32 mouse cellular contexts compared by ENCODE assay signal in genomic region chr3:121116067-121116466, GRCm38 (mm10). TPM values are rescaled to one million over a fixed set of nuclear protein-coding genes. Genes with fewer than 3 reads are reported as not detected.
DNase-seq lines count a peak whose midpoint lies in the region; ATAC-seq lines count a peak whose summit lies in the region.
"Had no signal": no experiment of that assay in that cellular context is flagged by ENCODE, and none has a peak within 500 bp of the region (broad histone marks: within the 10 kb centered on the region; RNA-seq: fewer than 3 reads in every experiment).

No protein-coding gene starts in this region.

- H3K36me3 ChIP-seq in forebrain, embryonic 12.5 days (replicated peaks), result no peaks in the 10 kb centered on the region
- H3K36me3 ChIP-seq in forebrain, embryonic 14.5 days (ENCODE audit: control insufficient read depth, insufficient read depth, low read length), result no peaks in the 10 kb centered on the region
- H3K36me3 ChIP-seq in kidney, embryonic 14.5 days (ENCODE audit: control insufficient read depth, insufficient read depth, low read length), result no peaks in the 10 kb centered on the region
- no peaks in the 10 kb centered on the region for H3K36me3 ChIP-seq in neural tube, embryonic 13.5 days
- no peaks in the 10 kb centered on the region for H3K36me3 ChIP-seq in neural tube, embryonic 15.5 days
- H3K36me3 ChIP-seq: embryonic facial prominence, embryonic 10.5 days; embryonic facial prominence, embryonic 15.5 days; forebrain, embryonic 15.5 days; limb, embryonic 10.5 days; limb, embryonic 15.5 days; liver, embryonic 13.5 days; stomach, embryonic 15.5 days had no signal

- no peaks in the 10 kb centered on the region for H3K27me3 ChIP-seq in forebrain, embryonic 12.5 days
- H3K27me3 ChIP-seq in forebrain, embryonic 14.5 days (replicated peaks; ENCODE audit: control insufficient read depth, insufficient read depth, low read length), result no peaks in the 10 kb centered on the region
- no peaks in the 10 kb centered on the region for H3K27me3 ChIP-seq in kidney, embryonic 14.5 days (ENCODE audit: control insufficient read depth, insufficient read depth, low read length)
- H3K27me3 ChIP-seq in neural tube, embryonic 13.5 days, result no peaks in the 10 kb centered on the region
- H3K27me3 ChIP-seq in neural tube, embryonic 15.5 days (replicated peaks), result no peaks in the 10 kb centered on the region
- H3K27me3 ChIP-seq: CH12.LX; embryonic facial prominence, embryonic 15.5 days; forebrain, embryonic 15.5 days; limb, embryonic 15.5 days; liver, embryonic 13.5 days; stomach, embryonic 15.5 days had no signal

- no peak overlapping the region for H3K4me3 ChIP-seq in forebrain, embryonic 12.5 days (replicated peaks)
- no peak overlapping the region for H3K4me3 ChIP-seq in forebrain, embryonic 14.5 days (ENCODE audit: low read depth, low read length)
- H3K4me3 ChIP-seq in kidney, embryonic 14.5 days (ENCODE audit: low read length), result no peak overlapping the region
- no peak overlapping the region for H3K4me3 ChIP-seq in neural tube, embryonic 13.5 days
- H3K4me3 ChIP-seq in neural tube, embryonic 15.5 days (replicated peaks), result no peak overlapping the region
- H3K4me3 ChIP-seq: embryonic facial prominence, embryonic 10.5 days; embryonic facial prominence, embryonic 15.5 days; forebrain, embryonic 15.5 days; gastrocnemius, adult 2 months; limb, embryonic 10.5 days; limb, embryonic 15.5 days; liver, embryonic 13.5 days; myocyte; stomach, embryonic 15.5 days had no signal

- no peak overlapping the region for H3K9ac ChIP-seq in forebrain, embryonic 12.5 days
- H3K9ac ChIP-seq in forebrain, embryonic 14.5 days (ENCODE audit: low read length), result no peak overlapping the region
- no peak overlapping the region for H3K9ac ChIP-seq in kidney, embryonic 14.5 days (ENCODE audit: low read depth, low read length)
- H3K9ac ChIP-seq in neural tube, embryonic 13.5 days, result no peak overlapping the region
- H3K9ac ChIP-seq in neural tube, embryonic 15.5 days (replicated peaks), result no peak overlapping the region
- H3K9ac ChIP-seq: embryonic facial prominence, embryonic 15.5 days; forebrain, embryonic 15.5 days; limb, embryonic 15.5 days; liver, embryonic 13.5 days; stomach, embryonic 15.5 days had no signal

- no peak overlapping the region for H3K4me2 ChIP-seq in forebrain, embryonic 12.5 days
- H3K4me2 ChIP-seq in forebrain, embryonic 14.5 days (ENCODE audit: low read length), result no peak overlapping the region
- H3K4me2 ChIP-seq in kidney, embryonic 14.5 days (replicated peaks; ENCODE audit: low read depth, low read length), result no peak overlapping the region
- H3K4me2 ChIP-seq in neural tube, embryonic 13.5 days, result no peak overlapping the region
- H3K4me2 ChIP-seq in neural tube, embryonic 15.5 days, result no peak overlapping the region
- H3K4me2 ChIP-seq: embryonic facial prominence, embryonic 15.5 days; forebrain, embryonic 15.5 days; heart, embryonic 11.5 days; limb, embryonic 15.5 days; liver, embryonic 13.5 days; stomach, embryonic 15.5 days had no signal

- DNase-seq in forebrain, embryonic 14.5 days (ENCODE audit: low spot score), result no peak
- no peak for DNase-seq in kidney, adult 9 months
- DNase-seq in cerebellum, adult 9-11 months, result no peak
- DNase-seq: adrenal gland, adult 2 months; adrenal gland, postnatal 36 days; cerebellum, adult 2 months; gastrocnemius, adult 2 months; gastrocnemius, postnatal 36 days; heart, adult 18-20 months; heart, postnatal 36 days; kidney, adult 11 months; layer of hippocampus, postnatal 36 days; liver, embryonic 13.5 days; lung, adult 18-20 months had no signal

- no peak overlapping the region for H3K27ac ChIP-seq in forebrain, embryonic 12.5 days
- H3K27ac ChIP-seq in forebrain, embryonic 14.5 days (ENCODE audit: low read depth, low read length), result no peak overlapping the region
- no peak overlapping the region for H3K27ac ChIP-seq in kidney, embryonic 14.5 days (ENCODE audit: low read depth, low read length)
- H3K27ac ChIP-seq in neural tube, embryonic 13.5 days (replicated peaks), result no peak overlapping the region
- H3K27ac ChIP-seq in neural tube, embryonic 15.5 days (replicated peaks), result no peak overlapping the region
- H3K27ac ChIP-seq: embryonic facial prominence, embryonic 10.5 days; embryonic facial prominence, embryonic 15.5 days; forebrain, embryonic 15.5 days; gastrocnemius, adult 2 months; limb, embryonic 10.5 days; limb, embryonic 15.5 days; liver, embryonic 13.5 days; macrophage; stomach, embryonic 15.5 days had no signal

- 59% methylated on average over 5 of the region's 5 CpGs for WGBS in forebrain, embryonic 12.5 days
- WGBS in forebrain, embryonic 14.5 days, result 33% methylated on average over 5 of the region's 5 CpGs
- WGBS in kidney, embryonic 14.5 days, result 66% methylated on average over 5 of the region's 5 CpGs
- WGBS in neural tube, embryonic 13.5 days, result 49% methylated on average over 5 of the region's 5 CpGs
- 47% methylated on average over 5 of the region's 5 CpGs for WGBS in neural tube, embryonic 15.5 days

- H3K9me3 ChIP-seq in forebrain, embryonic 12.5 days, result 0 out of 2 replicates have a peak, but pooled peaks cover 4% of the 10 kb centered on the region
- H3K9me3 ChIP-seq in forebrain, embryonic 14.5 days (replicated peaks; ENCODE audit: control insufficient read depth, low read length), result no peaks in the 10 kb centered on the region
- peaks cover 2% of the 10 kb centered on the region; the same call in 1 of the 2 replicates for H3K9me3 ChIP-seq in kidney, embryonic 14.5 days (ENCODE audit: control insufficient read depth, low read length)
- no peaks in the 10 kb centered on the region for H3K9me3 ChIP-seq in neural tube, embryonic 13.5 days
- H3K9me3 ChIP-seq in neural tube, embryonic 15.5 days (replicated peaks), result no peaks in the 10 kb centered on the region
- H3K9me3 ChIP-seq: embryonic facial prominence, embryonic 10.5 days; embryonic facial prominence, embryonic 15.5 days; limb, embryonic 10.5 days; limb, embryonic 15.5 days; liver, embryonic 13.5 days; stomach, embryonic 15.5 days had no signal

- ATAC-seq in forebrain, embryonic 12.5 days (ENCODE audit: low FRiP score), result 0 out of 2 replicates have a peak, but pooled peaks have one; percentile 57
- no peak for ATAC-seq in forebrain, embryonic 14.5 days
- ATAC-seq in kidney, embryonic 14.5 days (ENCODE audit: low FRiP score, low TSS enrichment), result 0 out of 2 replicates have a peak, but pooled peaks have one; percentile 43
- ATAC-seq in neural tube, embryonic 13.5 days (ENCODE audit: low read depth), result peak; percentile 42; the same call in 1 of the 2 replicates
- no peak for ATAC-seq in neural tube, embryonic 15.5 days (ENCODE audit: low FRiP score)
- ATAC-seq: activated CD4-positive, CD25-positive, alpha-beta regulatory T cell, adult 4 months; forebrain, embryonic 15.5 days; inflammation-experienced regulatory T-cells, adult 6 months; lung, postnatal 0 days; midbrain, embryonic 16.5 days had no signal

- no peaks in the 10 kb centered on the region for H3K4me1 ChIP-seq in forebrain, embryonic 12.5 days
- H3K4me1 ChIP-seq in forebrain, embryonic 14.5 days (ENCODE audit: control insufficient read depth, insufficient read depth, low read length), result no peaks in the 10 kb centered on the region
- H3K4me1 ChIP-seq in kidney, embryonic 14.5 days (ENCODE audit: control insufficient read depth, insufficient read depth, low read length), result no peaks in the 10 kb centered on the region
- peaks cover 15% of the 10 kb centered on the region for H3K4me1 ChIP-seq in neural tube, embryonic 13.5 days (replicated peaks)
- H3K4me1 ChIP-seq in neural tube, embryonic 15.5 days, result peaks cover 10% of the 10 kb centered on the region
- H3K4me1 ChIP-seq: embryonic facial prominence, embryonic 10.5 days; embryonic facial prominence, embryonic 15.5 days; limb, embryonic 10.5 days; liver, embryonic 13.5 days; stomach, embryonic 15.5 days had no signal

RNA-seq across cellular contexts. Expression of gene Rwdd3, which starts 55.4 kb away (rescaled TPM):
- 14.2 and 17.5 TPM in 2 replicates for polyA plus RNA-seq in forebrain, embryonic 12.5 days (2016; fragmentation: Nextera tagmentation; extraction: Ambion mirVana)
- 24.0 and 24.7 TPM in 2 replicates for polyA plus RNA-seq in forebrain, embryonic 14.5 days (2014; fragmentation: Nextera tagmentation; extraction: Ambion mirVana)
- polyA plus RNA-seq in kidney, embryonic 14.5 days (2014; fragmentation: Nextera tagmentation; extraction: Ambion mirVana), result 6.5 and 7.0 TPM in 2 replicates
- polyA plus RNA-seq in neural tube, embryonic 13.5 days (2015; fragmentation: Nextera tagmentation; extraction: Ambion mirVana), result 4.0 and 6.3 TPM in 2 replicates
- 5.4 and 6.0 TPM in 2 replicates for polyA plus RNA-seq in neural tube, embryonic 15.5 days (2015; fragmentation: Nextera tagmentation; extraction: Ambion mirVana)

Comparison
In these comparisons a context has a peak if more than half of its experiments do, and no peak if none do; other contexts are left out.
1. ATAC-seq: peak in forebrain, embryonic 12.5 days (single experiment), kidney, embryonic 14.5 days (single experiment) and neural tube, embryonic 13.5 days (single experiment); none in forebrain, embryonic 14.5 days (single experiment) and neural tube, embryonic 15.5 days (single experiment).